19 mouse cellular contexts compared by ENCODE assay signal in genomic region chr16:40930596-40930995, GRCm38 (mm10).
"Had no signal": no experiment of that assay in that cellular context is flagged by ENCODE, and none has a peak within 500 bp of the region (broad histone marks: within the 10 kb centered on the region; RNA-seq: fewer than 3 reads in every experiment).

No protein-coding gene starts in this region.

- H3K27ac ChIP-seq: lung, embryonic 15.5 days; macrophage; midbrain, embryonic 13.5 days; midbrain, embryonic 15.5 days; neural tube, embryonic 12.5 days had no signal

- DNase-seq: lung, adult 2 months; lung, postnatal 14 days; lung, postnatal 36 days; retina, postnatal 1 day; right cerebral cortex, adult 18-20 months; right cerebral cortex, postnatal 25 days; right cerebral cortex, postnatal 4 days; spleen, adult 18-20 months; thymus, adult 18-20 months; thymus, postnatal 14 days; thymus, postnatal 36 days had no signal

- H3K9me3 ChIP-seq: lung, embryonic 15.5 days; megakaryocyte, embryonic 14.5 days; midbrain, embryonic 13.5 days; midbrain, embryonic 15.5 days; neural tube, embryonic 12.5 days had no signal

- H3K27me3 ChIP-seq: lung, embryonic 15.5 days; megakaryocyte, embryonic 14.5 days; midbrain, embryonic 13.5 days; midbrain, embryonic 15.5 days; neural tube, embryonic 12.5 days had no signal

- H3K4me3 ChIP-seq: lung, embryonic 15.5 days; megakaryocyte, embryonic 14.5 days; midbrain, embryonic 13.5 days; midbrain, embryonic 15.5 days; neural tube, embryonic 12.5 days had no signal

- H3K4me2 ChIP-seq: lung, embryonic 15.5 days; midbrain, embryonic 11.5 days; midbrain, embryonic 13.5 days; midbrain, embryonic 15.5 days; neural tube, embryonic 12.5 days had no signal

- ATAC-seq: lung, postnatal 0 days; midbrain, embryonic 13.5 days; midbrain, embryonic 15.5 days had no signal

- H3K4me1 ChIP-seq: lung, embryonic 15.5 days; megakaryocyte, embryonic 14.5 days; midbrain, embryonic 13.5 days; midbrain, embryonic 15.5 days; neural tube, embryonic 12.5 days had no signal

- H3K36me3 ChIP-seq: lung, embryonic 15.5 days; midbrain, embryonic 13.5 days; midbrain, embryonic 15.5 days; neural tube, embryonic 12.5 days had no signal

- H3K9ac ChIP-seq: lung, embryonic 15.5 days; midbrain, embryonic 13.5 days; midbrain, embryonic 15.5 days; neural tube, embryonic 12.5 days had no signal
